Mouse (Mus musculus): Measurements from ENCODE around the gene Ppp1r1c. TPM values are rescaled to one million over a fixed set of nuclear protein-coding genes. Genes with fewer than 3 reads are reported as not detected.

The Ppp1r1c gene
- polyA plus RNA-seq, 1 experiment from 2014 or later = not detected

DNA sequence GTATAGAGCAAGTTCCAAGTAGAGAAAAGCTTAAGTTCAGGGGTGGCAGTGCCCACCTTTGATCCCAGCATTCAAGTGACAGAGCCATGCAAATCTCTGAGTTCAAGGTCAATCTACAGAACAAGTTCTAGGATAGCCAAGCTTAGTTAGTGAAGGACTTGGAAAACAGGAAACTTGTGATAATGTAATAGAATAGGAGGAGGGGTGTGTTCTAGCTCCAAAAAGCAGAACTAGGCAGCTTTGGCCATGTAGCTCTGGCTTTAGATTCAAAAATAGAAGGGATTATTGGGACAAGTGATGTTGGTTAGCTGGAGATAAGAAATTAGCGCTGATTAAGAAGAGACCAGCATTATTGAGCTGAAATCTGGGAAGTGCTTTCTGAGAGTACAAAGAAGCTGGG is 149.3 kb downstream of the Ppp1r1c start:
- H3K4me1 ChIP-seq (replicated peaks; ENCODE audit: control insufficient read depth, insufficient read depth, low read length) = no peaks in the 10 kb centered on the region
- ATAC-seq = no peak
- no peaks in the 10 kb centered on the region for H3K27me3 ChIP-seq (replicated peaks; ENCODE audit: control insufficient read depth, insufficient read depth, low read length)
- H3K9ac ChIP-seq (ENCODE audit: low read depth, low read length) = no peak overlapping the region
- no peak overlapping the region for H3K4me3 ChIP-seq (ENCODE audit: low read depth, low read length)
- no peak for TF ChIP-seq CTCF (IDR thresholded peaks at IDR 0.05; ENCODE audit: low read depth)
- no peaks in the 10 kb centered on the region for H3K36me3 ChIP-seq (ENCODE audit: control insufficient read depth, insufficient read depth)
- H3K27ac ChIP-seq (ENCODE audit: low read depth, low read length) = no peak overlapping the region
- 95% methylated on average over 1 of the region's 1 CpGs for WGBS
- no peaks in the 10 kb centered on the region for H3K9me3 ChIP-seq (ENCODE audit: control insufficient read depth)
- H3K4me2 ChIP-seq (replicated peaks; ENCODE audit: low read depth) = no peak overlapping the region

DNA sequence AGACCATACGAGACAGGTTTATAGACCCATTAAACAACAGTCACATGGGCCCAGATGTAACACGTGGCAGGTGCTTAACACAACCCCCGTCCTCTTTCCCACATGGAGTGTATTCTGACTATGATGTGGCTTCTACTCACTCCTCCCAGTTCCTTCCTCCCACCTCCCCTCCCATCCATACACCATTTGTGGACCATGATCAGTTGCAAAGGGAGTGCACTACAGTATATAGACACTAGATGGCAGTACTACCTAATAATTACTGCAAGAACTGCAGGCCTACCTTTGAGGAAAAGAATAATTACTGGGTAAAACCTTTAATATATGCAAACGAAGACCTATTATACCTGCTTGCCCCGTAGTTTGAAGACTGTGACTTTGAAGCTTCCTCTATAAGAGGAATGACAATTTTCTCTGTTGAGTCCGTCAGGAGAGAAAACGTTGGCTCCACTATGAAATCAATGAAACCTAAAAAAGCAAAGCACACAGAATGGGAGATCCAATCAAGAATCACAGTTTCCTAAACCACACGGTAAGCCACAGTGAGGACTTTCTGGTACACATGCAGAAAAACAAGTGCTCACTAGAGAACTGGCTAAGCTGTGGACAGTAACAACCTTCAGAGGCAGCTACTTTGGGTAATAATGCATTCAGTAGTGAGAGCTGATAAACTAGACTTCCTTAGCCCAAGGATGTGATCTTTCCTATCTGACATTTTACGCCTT is 157.9 kb downstream of the Ppp1r1c start:
- Histone ChIP-seq H3K9me3 (ENCODE audit: control insufficient read depth) (no peaks in the 10 kb centered on the region), H3K4me1 (replicated peaks; ENCODE audit: control insufficient read depth, insufficient read depth, low read length) (no peaks in the 10 kb centered on the region), H3K4me2 (replicated peaks; ENCODE audit: low read depth) (no peak overlapping the region), H3K9ac (ENCODE audit: low read depth, low read length) (no peak overlapping the region), H3K36me3 (ENCODE audit: control insufficient read depth, insufficient read depth) (no peaks in the 10 kb centered on the region), H3K4me3 (ENCODE audit: low read depth, low read length) (no peak overlapping the region), H3K27me3 (replicated peaks; ENCODE audit: control insufficient read depth, insufficient read depth, low read length) (no peaks in the 10 kb centered on the region), H3K27ac (ENCODE audit: low read depth, low read length) (no peak overlapping the region)
- WGBS = 41% methylated on average over 9 of the region's 9 CpGs
- no peak for ATAC-seq
- TF ChIP-seq CTCF (IDR thresholded peaks at IDR 0.05; ENCODE audit: low read depth) = peak; percentile 84

Other genes with a start within 250 kb of the Ppp1r1c start
- 21.1 and 22.0 TPM in 2 replicates for gene Itprid2, start 72.4 kb upstream of the Ppp1r1c start, polyA plus RNA-seq (2015; fragmentation: Nextera tagmentation; extraction: Ambion mirVana)